Mouse (Mus musculus) midbrain, embryonic 11.5 days (tissue): Measurements from ENCODE around the gene Kin. TPM values are rescaled to one million over a fixed set of nuclear protein-coding genes. Genes with fewer than 3 reads are reported as not detected.

Experiments used
- ATAC-seq: fragments of 200-750 bp; cut with Nextera tagmentation; 2 replicates; pipeline ENCODE4 v1.8.0; 2017; ENCODE audit warnings: moderate TSS enrichment, moderate library complexity; ENCODE audit not compliant: low FRiP score
- DNase-seq: peaks from one replicate; pipeline ENCODE4 v3.0.0; 2015; ENCODE audit warnings: low spot score; ENCODE audit errors: missing footprints
- H3K27ac ChIP-seq: fragments of 300-500 bp; sonication (generic); 2 replicates; pipeline ENCODE4 v1.5.1; 2014; ENCODE audit warnings: low read depth, low read length
- H3K27me3 ChIP-seq: fragments of 300-500 bp; sonication (generic); 2 replicates; pipeline ENCODE4 v1.6.1; 2014; ENCODE audit warnings: mild to moderate bottlenecking, low read length, moderate library complexity, mixed read lengths; ENCODE audit not compliant: control insufficient read depth, insufficient read depth
- H3K36me3 ChIP-seq: fragments of 300-500 bp; sonication (generic); 2 replicates; pipeline ENCODE4 v1.6.1; 2014; ENCODE audit warnings: mild to moderate bottlenecking, low read length, moderate library complexity, mixed read lengths; ENCODE audit not compliant: control insufficient read depth, insufficient read depth
- H3K4me1 ChIP-seq: fragments of 300-500 bp; sonication (generic); 2 replicates; pipeline ENCODE4 v1.6.1; 2014; ENCODE audit warnings: low read length; ENCODE audit not compliant: control insufficient read depth, insufficient read depth
- H3K4me2 ChIP-seq: fragments of 300-500 bp; sonication (generic); 2 replicates; pipeline ENCODE4 v1.6.1; 2014; ENCODE audit warnings: mild to moderate bottlenecking, moderate library complexity
- H3K4me3 ChIP-seq: fragments of 300-500 bp; sonication (generic); 2 replicates; pipeline ENCODE4 v1.5.1; 2014; ENCODE audit warnings: low read depth, low read length
- H3K9ac ChIP-seq: fragments of 300-500 bp; sonication (generic); 2 replicates; pipeline ENCODE4 v1.6.1; 2014; ENCODE audit warnings: low read length
- H3K9me3 ChIP-seq: fragments of 300-500 bp; sonication (generic); 2 replicates; pipeline ENCODE4 v1.6.1; 2016; ENCODE audit warnings: low read length; ENCODE audit not compliant: control insufficient read depth
- WGBS: fragments of 180-500 bp; shearing (Covaris S2); extraction: QIAGEN DNeasy Blood & Tissue Kit; methylation state at CpG from one replicate; pipeline ENCODE4 v1.1.7; 2014; 5-methylcytosine and 5-hydroxymethylcytosine counted together
- polyA plus RNA-seq: library from polyadenylated mRNA; unstranded; fragments of >200 nt; fragmentation: Nextera tagmentation; extraction: Ambion mirVana; gene quantifications from 2 replicates; pipeline ENCODE4 v1.2.1, GENCODE M21; 2014

Kin gene
- polyA plus RNA-seq, 1 experiment from 2014 or later, result 42.5 TPM

GRCm38 (mm10) chr2:10128571-10128970 lies 48.2 kb downstream of the Kin start:
- Histone ChIP-seq H3K27me3 (no peaks in the 10 kb centered on the region), H3K4me3 (no peak overlapping the region), H3K27ac (no peak overlapping the region), H3K9me3 (no peaks in the 10 kb centered on the region), H3K4me2 (no peak overlapping the region), H3K9ac (no peak overlapping the region), H3K36me3 (no peaks in the 10 kb centered on the region), H3K4me1 (no peaks in the 10 kb centered on the region)
- DNase-seq (no peak), ATAC-seq (no peak)
- WGBS, result 87% methylated on average over 4 of the region's 4 CpGs

- DNase-seq (no peak), ATAC-seq (no peak)
- WGBS, result 72% methylated on average over 8 of the region's 8 CpGs
- no peaks in the 10 kb centered on the region for H3K36me3 ChIP-seq
- H3K4me2 ChIP-seq, result no peak overlapping the region
- no peaks in the 10 kb centered on the region for H3K4me1 ChIP-seq
- H3K27ac ChIP-seq, result no peak overlapping the region
- H3K9me3 ChIP-seq, result no peaks in the 10 kb centered on the region
- H3K27me3 ChIP-seq, result no peaks in the 10 kb centered on the region
- H3K9ac ChIP-seq, result no peak overlapping the region
- no peak overlapping the region for H3K4me3 ChIP-seq
These were observed 50.1 kb downstream of the Kin start for GRCm38 (mm10) chr2:10130341-10130990.

GRCm38 (mm10) chr2:10131296-10131695 lies 50.9 kb downstream of the Kin start, which contains the start of gene Itih2:
Gene Itih2, minus strand, starts transcription at chr2:10131396.
- no peak within 1 kb of the TSS for H3K4me3 ChIP-seq
- no peak for DNase-seq
- no peak within 1 kb of the TSS for H3K4me2 ChIP-seq
- ATAC-seq, result no peak
- 93% methylated on average over 4 of the region's 4 CpGs for WGBS
- H3K9me3 ChIP-seq, result no peaks in the 10 kb centered on the region
- H3K9ac ChIP-seq, result no peak within 1 kb of the TSS
- no peaks in the 10 kb centered on the region for H3K4me1 ChIP-seq
- H3K27me3 ChIP-seq, result no peaks in the 10 kb centered on the region
- H3K36me3 ChIP-seq, result no peaks in the 10 kb centered on the region
- H3K27ac ChIP-seq, result no peak within 1 kb of the TSS

GRCm38 (mm10) chr2:10132128-10132527 lies 51.7 kb downstream of the Kin start:
- 84% methylated on average over 1 of the region's 1 CpGs for WGBS
- Histone ChIP-seq H3K36me3 (no peaks in the 10 kb centered on the region), H3K9me3 (no peaks in the 10 kb centered on the region), H3K9ac (no peak overlapping the region), H3K4me3 (no peak overlapping the region), H3K27me3 (no peaks in the 10 kb centered on the region), H3K4me2 (no peak overlapping the region), H3K27ac (no peak overlapping the region), H3K4me1 (no peaks in the 10 kb centered on the region)
- DNase-seq (no peak), ATAC-seq (no peak)

- DNase-seq (no peak), ATAC-seq (no peak)
- Histone ChIP-seq H3K27ac (no peak overlapping the region), H3K9me3 (no peaks in the 10 kb centered on the region), H3K36me3 (no peaks in the 10 kb centered on the region), H3K4me3 (no peak overlapping the region), H3K27me3 (no peaks in the 10 kb centered on the region), H3K9ac (no peak overlapping the region), H3K4me2 (no peak overlapping the region), H3K4me1 (no peaks in the 10 kb centered on the region)
- 71% methylated on average over 6 of the region's 6 CpGs for WGBS
These were observed 53.5 kb downstream of the Kin start for GRCm38 (mm10) chr2:10133941-10134340.

- H3K36me3 ChIP-seq, result no peaks in the 10 kb centered on the region
- WGBS, result 86% methylated on average over 2 of the region's 2 CpGs
- H3K9me3 ChIP-seq, result no peaks in the 10 kb centered on the region
- DNase-seq, result no peak
- H3K4me2 ChIP-seq, result no peak overlapping the region
- ATAC-seq, result no peak
- H3K4me1 ChIP-seq, result no peaks in the 10 kb centered on the region
- H3K9ac ChIP-seq, result no peak overlapping the region
- no peak overlapping the region for H3K27ac ChIP-seq
- H3K4me3 ChIP-seq, result no peak overlapping the region
- no peaks in the 10 kb centered on the region for H3K27me3 ChIP-seq
These were observed 56.9 kb downstream of the Kin start for GRCm38 (mm10) chr2:10137320-10137719.

GRCm38 (mm10) chr2:10140456-10140855 lies 60.1 kb downstream of the Kin start:
- H3K9ac ChIP-seq, result no peak overlapping the region
- no peak for DNase-seq
- no peaks in the 10 kb centered on the region for H3K4me1 ChIP-seq
- H3K36me3 ChIP-seq, result no peaks in the 10 kb centered on the region
- H3K4me3 ChIP-seq, result no peak overlapping the region
- WGBS, result 86% methylated on average over 5 of the region's 5 CpGs
- no peaks in the 10 kb centered on the region for H3K9me3 ChIP-seq
- no peak overlapping the region for H3K4me2 ChIP-seq
- no peak for ATAC-seq
- no peak overlapping the region for H3K27ac ChIP-seq
- H3K27me3 ChIP-seq, result no peaks in the 10 kb centered on the region

Other genes with a start within 250 kb of the Kin start
- gene 4930412O13Rik, start 199.3 kb upstream of the Kin start, polyA plus RNA-seq, result 0.20 and 1.2 TPM in 2 replicates
- gene 9230102O04Rik, start 191.1 kb upstream of the Kin start, polyA plus RNA-seq, result 1.4 and 1.6 TPM in 2 replicates
- gene Gata3, start 190.6 kb upstream of the Kin start, polyA plus RNA-seq, result 34.1 and 34.8 TPM in 2 replicates
- 17.0 and 17.7 TPM in 2 replicates for gene Taf3, start 32.0 kb upstream of the Kin start, polyA plus RNA-seq
- 532 and 553 TPM in 2 replicates for gene Atp5c1, start 83 bp upstream of the Kin start, polyA plus RNA-seq
- gene Itih2, start 50.8 kb downstream of the Kin start, polyA plus RNA-seq, result 0.06 and 0.12 TPM in 2 replicates
- 7.4 and 7.6 TPM in 2 replicates for gene Itih5, start 73.0 kb downstream of the Kin start, polyA plus RNA-seq